ENCODE assay signal across 8 mouse cellular contexts in the genomic region with DNA sequence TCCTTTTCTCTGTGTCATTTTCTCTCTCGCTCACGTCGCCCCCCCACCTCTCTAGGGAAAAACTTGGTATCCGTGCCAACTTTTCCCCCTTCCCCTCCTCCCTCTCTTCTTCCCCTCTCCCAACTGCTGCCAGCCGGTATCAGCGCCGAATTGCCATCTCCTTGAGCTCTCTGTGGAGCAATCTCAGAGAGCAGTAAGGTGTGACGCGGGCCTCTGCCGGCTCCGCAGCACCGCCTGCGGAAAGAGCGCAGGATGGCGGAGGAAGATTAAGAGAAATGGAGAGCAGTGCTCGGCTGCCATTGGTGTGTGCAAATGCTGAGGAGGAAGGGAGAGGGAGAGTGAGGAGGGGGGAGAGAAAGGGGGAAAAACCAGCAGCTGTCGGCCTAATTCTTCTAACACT. TPM values are rescaled to one million over a fixed set of nuclear protein-coding genes. Genes with fewer than 3 reads are reported as not detected.
DNase-seq lines count a peak whose midpoint lies in the region; ATAC-seq and TF ChIP-seq lines count a peak whose summit lies in the region.

No protein-coding gene starts in this region.

- H3K4me1 ChIP-seq in lung, postnatal 0 days (ENCODE audit: insufficient read depth, low read depth, low read length), result no peaks in the 10 kb centered on the region
- H3K4me1 ChIP-seq in hindbrain, embryonic 13.5 days (replicated peaks), result peaks cover 49% of the 10 kb centered on the region
- no peaks in the 10 kb centered on the region for H3K4me1 ChIP-seq in liver, postnatal 0 days (ENCODE audit: insufficient read depth)
- no peaks in the 10 kb centered on the region for H3K4me1 ChIP-seq in stomach, postnatal 0 days (replicated peaks; ENCODE audit: control insufficient read depth, insufficient read depth)

- TF ChIP-seq CTCF in lung, postnatal 0 days (IDR thresholded peaks at IDR 0.05), result no peak
- TF ChIP-seq CTCF in liver, postnatal 0 days (IDR thresholded peaks at IDR 0.05; ENCODE audit: low read depth), result no peak
- peak; percentile 15; the same call in 1 of the 2 replicates for TF ChIP-seq CTCF in stomach, postnatal 0 days (IDR thresholded peaks at IDR 0.05; ENCODE audit: low read depth)

- no peak overlapping the region for H3K4me2 ChIP-seq in lung, postnatal 0 days (replicated peaks; ENCODE audit: low read depth, low read length)
- peak overlapping the region; percentile 48 for H3K4me2 ChIP-seq in hindbrain, embryonic 13.5 days
- no peak overlapping the region for H3K4me2 ChIP-seq in liver, postnatal 0 days (ENCODE audit: low read depth, low read length)
- peak overlapping the region; percentile 42 for H3K4me2 ChIP-seq in stomach, postnatal 0 days (replicated peaks; ENCODE audit: low read depth)

- TF ChIP-seq EP300 in lung, postnatal 0 days (IDR thresholded peaks at IDR 0.05), result no peak
- TF ChIP-seq EP300 in liver, postnatal 0 days (IDR thresholded peaks at IDR 0.05; ENCODE audit: low read depth), result no peak
- no peak for TF ChIP-seq EP300 in stomach, postnatal 0 days (optimal IDR thresholded peaks at IDR 0.05)

- ATAC-seq in lung, postnatal 0 days, result no peak
- peak; percentile 89 for ATAC-seq in hindbrain, embryonic 13.5 days (ENCODE audit: low FRiP score)
- ATAC-seq in liver, postnatal 0 days, result 0 out of 2 replicates have a peak, but pooled peaks have one; percentile 27
- ATAC-seq in stomach, postnatal 0 days (ENCODE audit: low FRiP score, low TSS enrichment), result peak; percentile 47; the same call in 1 of the 2 replicates

- H3K27me3 ChIP-seq in lung, postnatal 0 days (replicated peaks; ENCODE audit: insufficient read depth, low read length), result no peaks in the 10 kb centered on the region
- H3K27me3 ChIP-seq in hindbrain, embryonic 13.5 days, result no peaks in the 10 kb centered on the region
- H3K27me3 ChIP-seq in liver, postnatal 0 days (ENCODE audit: insufficient read depth, low read length), result no peaks in the 10 kb centered on the region
- H3K27me3 ChIP-seq in stomach, postnatal 0 days (ENCODE audit: control insufficient read depth, insufficient read depth, low read length), result no peaks in the 10 kb centered on the region

- no peak overlapping the region for H3K27ac ChIP-seq in lung, postnatal 0 days (ENCODE audit: low read length)
- H3K27ac ChIP-seq in hindbrain, embryonic 13.5 days, result peak overlapping the region; percentile 89
- no peak overlapping the region for H3K27ac ChIP-seq in liver, postnatal 0 days (ENCODE audit: low read depth)
- H3K27ac ChIP-seq in stomach, postnatal 0 days (replicated peaks), result no peak overlapping the region

- no peaks in the 10 kb centered on the region for H3K9me3 ChIP-seq in lung, postnatal 0 days (ENCODE audit: low read length)
- no peaks in the 10 kb centered on the region for H3K9me3 ChIP-seq in hindbrain, embryonic 13.5 days
- H3K9me3 ChIP-seq in liver, postnatal 0 days (ENCODE audit: low read length), result no peaks in the 10 kb centered on the region
- no peaks in the 10 kb centered on the region for H3K9me3 ChIP-seq in stomach, postnatal 0 days (ENCODE audit: control insufficient read depth, low read length)

- H3K4me3 ChIP-seq in lung, postnatal 0 days (ENCODE audit: low read depth, low read length), result no peak overlapping the region
- 0 out of 2 replicates have a peak overlapping the region, but pooled peaks have one; percentile 16 for H3K4me3 ChIP-seq in hindbrain, embryonic 13.5 days
- no peak overlapping the region for H3K4me3 ChIP-seq in liver, postnatal 0 days (ENCODE audit: low read depth, low read length)
- H3K4me3 ChIP-seq in stomach, postnatal 0 days (ENCODE audit: low read depth, low read length), result no peak overlapping the region

- H3K9ac ChIP-seq in lung, postnatal 0 days (replicated peaks; ENCODE audit: low read depth), result no peak overlapping the region
- no peak overlapping the region for H3K9ac ChIP-seq in hindbrain, embryonic 13.5 days
- no peak overlapping the region for H3K9ac ChIP-seq in liver, postnatal 0 days (replicated peaks)
- H3K9ac ChIP-seq in stomach, postnatal 0 days (ENCODE audit: low read length), result no peak overlapping the region

- peak; percentile 10 for DNase-seq in adrenal gland, postnatal 10 days
- DNase-seq in adrenal gland, postnatal 25 days, result no peak
- peak; percentile 23 for DNase-seq in lung, postnatal 10 days
- DNase-seq in lung, postnatal 0 days (ENCODE audit: low spot score), result no peak
- no peak for DNase-seq in liver, postnatal 0 days
- no peak for DNase-seq in stomach, postnatal 0 days (ENCODE audit: low spot score)
- no peak for DNase-seq in spleen, adult 12 weeks (ENCODE audit: low spot score)

- WGBS in lung, postnatal 0 days, result under 1% methylated on average over 15 of the region's 17 CpGs
- WGBS in hindbrain, embryonic 13.5 days, result 4% methylated on average over 15 of the region's 17 CpGs
- 6% methylated on average over 14 of the region's 17 CpGs for WGBS in liver, postnatal 0 days (ENCODE audit: insufficient replicate concordance)
- WGBS in stomach, postnatal 0 days, result 4% methylated on average over 15 of the region's 17 CpGs

- H3K36me3 ChIP-seq in lung, postnatal 0 days (ENCODE audit: insufficient read depth, low read length), result no peaks in the 10 kb centered on the region
- H3K36me3 ChIP-seq in hindbrain, embryonic 13.5 days, result peaks cover 5% of the 10 kb centered on the region; the same call in 1 of the 2 replicates
- peaks cover 5% of the 10 kb centered on the region; the same call in 1 of the 2 replicates for H3K36me3 ChIP-seq in liver, postnatal 0 days (replicated peaks; ENCODE audit: insufficient read depth, low read length)
- H3K36me3 ChIP-seq in stomach, postnatal 0 days (ENCODE audit: control insufficient read depth, insufficient read depth, low read length), result no peaks in the 10 kb centered on the region

RNA-seq across cellular contexts. Expression of a gene that starts 45.2 kb away (rescaled TPM):
- not detected for total RNA-seq in adrenal gland, postnatal 10 days (2021)
- total RNA-seq in adrenal gland, postnatal 25 days (2021), result not detected in 2 replicates
- polyA plus RNA-seq in lung, postnatal 0 days (2015; fragmentation: Nextera tagmentation; extraction: Ambion mirVana), result not detected in 2 replicates
- 24.6 and 30.7 TPM in 2 replicates for polyA plus RNA-seq in hindbrain, embryonic 13.5 days (2015; fragmentation: Nextera tagmentation; extraction: Ambion mirVana)
- polyA plus RNA-seq in liver, postnatal 0 days (2015; fragmentation: Nextera tagmentation; extraction: Ambion mirVana), result not detected in 2 replicates
- polyA plus RNA-seq in stomach, postnatal 0 days (2015; fragmentation: Nextera tagmentation; extraction: Ambion mirVana), result 0.02 and 0.08 TPM in 2 replicates

Comparison
In these comparisons a context has a peak if more than half of its experiments do, and no peak if none do; other contexts are left out.
1. DNase-seq: peak in adrenal gland, postnatal 10 days (single experiment) and lung, postnatal 10 days (single experiment); none in adrenal gland, postnatal 25 days (single experiment), lung, postnatal 0 days (single experiment), liver, postnatal 0 days (single experiment), stomach, postnatal 0 days (single experiment) and spleen, adult 12 weeks (single experiment).
2. H3K4me2 ChIP-seq: peak in hindbrain, embryonic 13.5 days (single experiment) and stomach, postnatal 0 days (single experiment); none in lung, postnatal 0 days (single experiment) and liver, postnatal 0 days (single experiment).
3. RNA of a gene that starts 45.2 kb away (polyA plus RNA-seq): 24.6 to 30.7 TPM in hindbrain, embryonic 13.5 days; 0.02 to 0.08 TPM in stomach, postnatal 0 days, not detected in lung, postnatal 0 days and not detected in liver, postnatal 0 days; every median in the first group is over 10 times any median in the second.